Mouse (Mus musculus) bone marrow macrophage, adult 2 months (primary cell): ENCODE data around the gene Mrps18a. TPM values are rescaled to one million over a fixed set of nuclear protein-coding genes. Genes with fewer than 3 reads are reported as not detected.

Experiments
- H3K27ac ChIP-seq: 2 replicates; pipeline ENCODE4 v1.5.1; 2012; ENCODE audit warnings: low read depth, low read length; ENCODE audit not compliant: insufficient read depth
- H3K4me1 ChIP-seq: 2 replicates; pipeline ENCODE4 v1.6.1; 2012; ENCODE audit warnings: low read length; ENCODE audit not compliant: control insufficient read depth, insufficient read depth
- H3K4me3 ChIP-seq: 2 replicates; pipeline ENCODE4 v1.5.1; 2012; ENCODE audit warnings: mild to moderate bottlenecking, low read length, moderate library complexity; ENCODE audit not compliant: insufficient read depth
- CTCF ChIP-seq: IDR thresholded peaks from 2 replicates; pipeline ENCODE4 v1.5.1; 2012; ENCODE audit warnings: low read depth, mild to moderate bottlenecking, low read length, moderate library complexity
- POLR2A ChIP-seq: IDR thresholded peaks from 2 replicates; pipeline ENCODE4 v1.6.1; 2012; ENCODE audit warnings: mild to moderate bottlenecking, low read depth, low read length, borderline replicate concordance
- polyA plus RNA-seq: library from polyadenylated mRNA; stranded (reverse); fragments of >200 nt; gene quantifications from 2 replicates; pipeline ENCODE4 v1.2.4, GENCODE M21; 2012; ENCODE audit not compliant: missing spikeins, insufficient read depth, insufficient read length

Gene Mrps18a
- polyA plus RNA-seq, 1 experiment = 71.9 TPM

DNA sequence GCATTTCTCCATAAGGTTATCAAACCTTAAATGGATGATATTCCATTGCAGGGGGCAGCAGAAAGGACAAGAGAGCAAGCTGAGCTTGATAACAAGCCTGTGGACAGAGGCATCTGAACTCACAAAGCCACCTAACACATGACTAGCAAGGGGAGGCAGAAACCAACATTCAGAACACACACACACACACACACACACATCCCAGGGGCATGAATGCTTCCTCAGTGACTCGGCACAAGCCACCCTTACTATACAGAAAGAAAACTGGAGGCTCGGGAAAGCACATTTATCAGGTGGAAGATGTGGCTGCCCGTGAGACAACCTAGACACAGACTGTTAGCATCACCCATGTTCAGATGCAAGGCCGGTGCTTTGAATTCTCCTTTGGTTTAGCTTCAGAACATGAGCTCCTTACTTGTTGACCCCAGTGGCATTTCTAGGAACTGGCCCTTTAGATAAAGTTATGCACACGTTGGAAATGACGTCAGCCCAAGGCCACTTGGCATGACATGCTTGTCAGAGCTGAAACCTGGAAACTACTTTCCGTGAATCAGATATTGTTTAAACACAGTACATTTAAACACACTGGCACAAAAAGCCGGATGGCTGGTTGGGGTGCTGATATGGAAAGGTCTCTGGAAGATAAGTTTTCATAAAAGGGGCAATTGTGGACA, 27.9 kb downstream of the Mrps18a start:
- H3K4me3 ChIP-seq = no peak overlapping the region
- TF ChIP-seq CTCF (no peak), POLR2A (no peak)
- H3K27ac ChIP-seq = no peak overlapping the region
- peaks cover 8% of the 10 kb centered on the region for H3K4me1 ChIP-seq

DNA sequence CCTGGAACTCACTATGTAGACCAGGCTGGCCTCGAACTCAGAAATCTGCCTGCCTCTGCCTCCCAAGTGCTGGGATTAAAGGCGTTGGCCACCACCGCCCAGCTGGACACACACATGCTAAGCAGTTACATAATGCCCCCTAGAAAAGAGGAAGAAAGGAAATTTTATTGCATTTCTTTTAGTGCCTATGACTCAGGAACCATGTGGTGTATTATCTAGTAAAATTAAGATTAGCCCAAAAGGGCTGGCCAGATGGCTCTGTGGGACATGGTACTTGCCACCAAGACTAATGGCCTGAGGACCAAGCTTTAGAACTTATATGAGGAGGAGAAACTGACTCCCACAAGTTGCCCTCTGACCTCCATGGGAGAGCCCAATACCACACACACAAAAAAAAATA, 29.1 kb downstream of the Mrps18a start:
- Histone ChIP-seq H3K4me3 (no peak overlapping the region), H3K27ac (peak overlapping the region; percentile 52), H3K4me1 (peaks cover 14% of the 10 kb centered on the region)
- TF ChIP-seq POLR2A (no peak), CTCF (no peak)

DNA sequence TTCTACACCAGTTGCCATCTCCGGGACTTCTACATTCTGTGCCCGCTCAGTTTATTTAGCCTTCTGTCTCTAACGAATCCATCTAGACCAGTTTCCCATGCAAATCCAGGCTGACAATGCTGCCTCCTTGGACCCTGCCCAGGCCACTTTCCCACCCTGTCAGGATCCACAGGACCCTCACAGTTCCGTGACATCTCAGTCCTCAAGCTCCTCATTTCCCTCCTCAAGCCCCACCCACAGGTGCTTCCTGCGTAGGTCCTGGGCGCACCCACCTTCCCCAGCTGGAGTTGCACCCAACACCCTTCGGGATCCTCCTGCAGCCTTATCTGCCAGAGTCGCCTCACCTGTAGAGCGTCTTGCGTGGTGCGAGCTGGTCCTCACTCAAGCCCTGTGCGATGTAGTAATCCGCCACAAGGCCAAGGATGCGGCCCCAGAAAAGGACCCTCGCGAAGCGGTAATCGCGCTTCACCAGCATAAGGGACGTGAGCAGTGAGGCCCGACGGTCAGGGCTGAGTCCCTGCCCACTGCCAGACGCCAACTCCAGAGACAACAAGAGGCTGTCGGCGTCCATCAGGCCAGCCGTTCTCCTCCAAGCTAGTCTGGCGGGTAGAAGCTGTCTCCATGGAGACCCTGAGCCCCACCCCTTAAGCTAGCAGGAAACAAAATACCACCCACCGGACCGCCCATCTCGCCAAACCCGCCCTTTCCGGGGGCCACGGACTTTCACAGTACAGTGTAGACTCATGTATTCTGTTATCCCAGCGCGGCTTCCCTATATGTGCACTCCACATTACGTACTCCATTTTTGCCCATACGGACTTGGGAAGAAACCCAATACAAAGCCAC, 33.0 kb downstream of the Mrps18a start, which contains the start of gene Rsph9:
Rsph9 (minus strand) TSS at position 639 of the 846 bp plus-strand sequence.
- H3K4me3 ChIP-seq = peak within 1 kb of the TSS; percentile 43
- peak within 1 kb of the TSS; percentile 5; the same call in 1 of the 2 replicates for H3K27ac ChIP-seq
- H3K4me1 ChIP-seq = peaks cover 15% of the 10 kb centered on the region
- no peak for TF ChIP-seq CTCF
- no peak for TF ChIP-seq POLR2A

DNA sequence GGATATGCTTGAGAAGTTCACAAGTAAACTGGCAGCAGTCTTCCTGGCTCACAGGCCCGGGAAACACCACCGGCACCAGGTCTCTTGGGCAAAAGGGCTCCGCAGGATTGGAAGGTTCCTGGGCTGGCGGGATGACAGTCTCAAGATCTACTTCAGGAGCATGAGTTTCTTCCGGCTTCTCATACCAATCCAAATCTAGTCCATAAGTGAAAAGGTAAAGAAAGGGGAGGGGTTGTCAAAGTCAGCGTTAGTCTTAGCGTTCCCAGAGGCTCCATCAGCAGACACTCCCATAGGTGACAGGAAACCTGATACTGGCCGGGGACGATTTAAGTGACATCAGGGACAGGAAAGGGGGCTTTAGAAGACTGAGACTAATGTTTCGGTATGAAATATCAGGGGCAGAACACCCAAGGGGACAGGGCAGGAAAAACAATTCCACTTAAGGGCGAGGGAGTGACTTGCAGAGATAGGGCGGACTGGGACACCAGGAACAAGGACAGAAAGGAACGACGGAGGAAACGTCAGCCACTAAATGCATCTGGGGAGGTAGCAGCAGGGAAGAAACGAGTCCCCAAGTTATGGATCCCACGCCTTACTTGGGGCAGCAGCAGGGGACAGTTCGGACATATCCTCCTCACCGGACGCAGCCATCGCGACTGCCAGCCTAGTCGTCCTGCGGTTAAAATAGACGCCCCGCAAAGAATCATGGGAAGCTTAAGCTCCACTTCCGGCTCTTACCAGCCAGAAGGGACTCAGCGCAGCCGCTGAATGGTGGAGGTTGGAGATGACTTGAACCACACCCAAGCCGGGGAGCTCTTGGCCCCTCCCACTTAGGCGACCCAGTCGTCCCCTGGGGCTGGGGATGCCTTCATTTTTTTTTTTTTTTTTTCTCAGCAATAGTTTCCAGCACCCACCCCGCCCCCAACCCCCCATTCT, 42.3 kb downstream of the Mrps18a start, which contains the start of gene Mad2l1bp:
Mad2l1bp (minus strand) TSS at position 707 of the 936 bp plus-strand sequence.
- H3K27ac ChIP-seq = peak within 1 kb of the TSS; percentile 31; the same call in 1 of the 2 replicates
- no peak for TF ChIP-seq CTCF
- TF ChIP-seq POLR2A = peak; percentile 96
- peaks cover 6% of the 10 kb centered on the region; the same call in 1 of the 2 replicates for H3K4me1 ChIP-seq
- peak within 1 kb of the TSS; percentile 90 for H3K4me3 ChIP-seq

DNA sequence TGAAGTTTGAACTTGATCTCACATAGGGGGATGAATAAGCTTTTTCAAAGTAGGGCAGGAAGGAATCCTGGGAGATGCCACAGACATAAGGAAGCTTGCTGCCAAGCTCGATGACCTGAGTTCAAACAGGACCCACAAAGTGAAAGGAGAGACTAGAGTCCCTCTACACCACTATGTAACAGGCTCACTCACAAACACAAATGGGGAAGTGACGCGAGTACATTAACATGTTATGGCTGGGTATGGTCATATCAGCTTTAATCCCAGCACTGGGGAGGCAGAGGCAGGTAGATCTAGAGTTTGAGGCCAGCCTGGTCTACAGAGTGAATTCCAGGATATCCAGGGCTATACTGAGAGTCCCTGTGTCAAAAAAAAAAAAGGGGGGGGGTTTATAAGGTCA, 43.5 kb downstream of the Mrps18a start:
- Histone ChIP-seq H3K4me1 (peaks cover 10% of the 10 kb centered on the region; the same call in 1 of the 2 replicates), H3K27ac (no peak overlapping the region), H3K4me3 (no peak overlapping the region)
- TF ChIP-seq POLR2A = no peak
- TF ChIP-seq CTCF = no peak

DNA sequence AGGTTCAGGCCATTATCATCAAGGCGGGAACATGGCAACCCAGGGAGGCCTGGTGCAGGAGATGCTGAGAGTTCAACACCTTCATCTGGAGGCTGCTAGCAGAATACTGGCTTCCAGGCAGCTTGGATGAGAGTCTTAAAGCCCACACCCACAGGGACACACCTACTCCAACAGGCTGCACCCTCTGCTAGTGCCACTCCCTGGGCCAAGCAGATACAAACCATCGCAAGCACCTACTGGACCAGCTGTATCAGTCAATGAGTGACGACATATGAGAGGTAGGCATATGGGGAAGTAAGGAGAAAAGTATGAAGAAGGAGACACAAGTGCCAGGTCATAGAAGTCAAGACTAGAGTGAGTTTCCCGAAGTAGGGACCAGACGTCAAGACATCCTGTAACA, 45.9 kb downstream of the Mrps18a start:
- Histone ChIP-seq H3K4me3 (no peak overlapping the region), H3K27ac (no peak overlapping the region), H3K4me1 (peaks cover 12% of the 10 kb centered on the region)
- TF ChIP-seq CTCF (no peak), POLR2A (no peak)

DNA sequence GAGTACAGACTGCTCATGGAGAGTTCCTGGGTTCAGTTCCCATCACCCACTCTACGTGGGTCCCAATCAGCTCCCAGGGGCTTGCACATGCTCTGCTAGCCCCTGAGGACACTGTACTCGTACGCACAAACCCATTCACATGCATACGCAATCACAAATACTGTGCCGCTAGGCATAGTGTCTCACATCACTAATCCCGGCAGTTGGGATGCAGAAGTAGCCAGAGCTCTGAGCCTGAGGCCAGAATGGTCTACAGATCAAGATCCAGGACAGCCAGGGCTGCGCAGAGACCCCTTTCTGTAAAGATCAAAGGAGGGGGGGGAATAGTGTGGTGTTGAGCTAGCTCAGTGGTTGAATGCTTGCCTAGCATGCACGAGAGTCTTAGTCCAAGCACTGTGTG, 46.3 kb downstream of the Mrps18a start:
- Histone ChIP-seq H3K4me1 (peaks cover 16% of the 10 kb centered on the region), H3K4me3 (no peak overlapping the region), H3K27ac (no peak overlapping the region)
- TF ChIP-seq CTCF (no peak), POLR2A (no peak)

DNA sequence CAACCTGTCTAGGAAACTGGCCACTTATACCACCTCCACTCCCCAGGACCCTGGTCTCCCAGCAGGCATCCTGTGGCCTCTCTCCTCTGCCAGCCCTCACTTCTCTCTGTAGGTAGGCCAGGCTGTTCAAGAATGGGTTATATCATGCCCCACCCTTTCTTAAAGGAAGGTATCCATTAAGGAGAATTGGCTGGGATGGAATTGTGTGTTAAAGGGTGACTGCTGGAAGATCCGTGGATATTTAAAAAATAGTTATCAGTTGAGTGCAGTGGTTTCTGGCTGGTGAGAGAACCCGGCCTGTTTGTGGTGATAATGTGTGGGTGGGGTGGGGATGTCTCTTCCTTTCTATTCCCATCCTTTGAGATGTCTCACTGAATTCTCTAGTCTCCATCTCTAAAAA, 48.5 kb downstream of the Mrps18a start:
- H3K4me1 ChIP-seq = peaks cover 22% of the 10 kb centered on the region
- H3K4me3 ChIP-seq = no peak overlapping the region
- no peak for TF ChIP-seq POLR2A
- no peak for TF ChIP-seq CTCF
- no peak overlapping the region for H3K27ac ChIP-seq

DNA sequence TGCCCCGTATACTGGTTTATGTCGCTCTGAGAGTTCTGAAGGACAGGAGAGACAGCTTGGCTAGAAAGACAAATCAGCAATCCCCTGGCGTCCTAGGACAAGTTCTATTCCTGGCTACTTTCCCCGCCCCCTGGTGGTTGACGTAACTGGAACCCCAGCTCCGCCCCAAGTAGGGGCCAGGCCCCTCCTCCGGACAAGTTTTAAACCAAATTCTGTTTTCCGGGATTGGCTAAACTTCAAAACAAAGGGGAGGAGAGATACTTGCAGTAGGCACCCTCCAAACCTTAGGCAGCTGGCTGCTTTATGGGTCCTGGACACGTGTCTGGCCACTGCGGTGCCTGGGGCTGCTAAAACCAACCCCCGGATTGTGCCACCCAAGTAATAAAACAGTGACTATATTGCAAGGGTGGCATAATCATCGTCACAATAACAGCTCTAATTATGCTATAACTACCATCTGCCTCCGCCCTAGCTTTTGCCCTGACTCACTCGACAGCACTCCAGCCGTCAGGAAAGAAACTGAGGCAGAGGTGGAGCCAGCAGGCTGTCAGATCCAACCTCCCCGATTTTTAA, 49.4 kb downstream of the Mrps18a start:
- peaks cover 20% of the 10 kb centered on the region for H3K4me1 ChIP-seq

More for the DNA sequence above, 49.4 kb downstream of the Mrps18a start:
- no peak for TF ChIP-seq CTCF
- TF ChIP-seq POLR2A = no peak
- peak overlapping the region; percentile 57 for H3K4me3 ChIP-seq
- H3K27ac ChIP-seq = peak overlapping the region; percentile 63
